Mouse (Mus musculus): ENCODE data around the gene Cnn2.

- TF ChIP-seq CTCF (conservative IDR thresholded peaks at IDR 0.05; ENCODE audit: low read length) (no peak), NANOG (IDR thresholded peaks at IDR 0.05; ENCODE audit: borderline replicate concordance, low read length) (no peak)
Measured at GRCm38 (mm10) chr10:80011740-80012139, 23.4 kb downstream of the Cnn2 start.

All from E14TG2a.4 (cell line).